Mouse (Mus musculus): ENCODE results near the gene Chac1.

The Chac1 gene

DNA sequence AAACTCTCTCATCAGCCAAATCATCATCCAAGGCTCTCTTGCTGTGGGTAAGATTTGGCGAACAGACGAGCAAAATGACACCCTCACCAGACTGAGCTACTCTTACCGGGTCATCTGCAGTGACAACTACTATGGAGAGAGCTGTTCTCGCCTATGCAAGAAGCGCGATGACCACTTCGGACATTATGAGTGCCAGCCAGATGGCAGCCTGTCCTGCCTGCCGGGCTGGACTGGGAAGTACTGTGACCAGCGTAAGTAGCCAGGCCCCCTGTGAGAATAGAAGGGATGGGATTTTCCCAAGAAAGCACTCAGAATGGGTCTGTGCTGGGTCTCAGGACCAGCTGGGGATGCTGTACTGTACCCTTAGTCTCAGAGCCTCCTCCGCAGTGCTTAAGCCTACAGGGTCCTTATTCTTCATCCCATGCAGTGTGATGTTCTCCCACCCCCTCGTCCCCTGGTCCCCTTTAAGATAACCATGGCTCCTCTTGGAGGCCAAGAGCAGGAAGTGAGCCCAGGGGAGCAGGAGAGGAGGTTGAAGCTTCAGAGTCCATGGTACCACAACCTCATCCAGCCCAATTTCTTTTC is 23.0 kb upstream of the Chac1 start:
- no peak for DNase-seq (ENCODE audit: low read depth, low spot score)

DNA sequence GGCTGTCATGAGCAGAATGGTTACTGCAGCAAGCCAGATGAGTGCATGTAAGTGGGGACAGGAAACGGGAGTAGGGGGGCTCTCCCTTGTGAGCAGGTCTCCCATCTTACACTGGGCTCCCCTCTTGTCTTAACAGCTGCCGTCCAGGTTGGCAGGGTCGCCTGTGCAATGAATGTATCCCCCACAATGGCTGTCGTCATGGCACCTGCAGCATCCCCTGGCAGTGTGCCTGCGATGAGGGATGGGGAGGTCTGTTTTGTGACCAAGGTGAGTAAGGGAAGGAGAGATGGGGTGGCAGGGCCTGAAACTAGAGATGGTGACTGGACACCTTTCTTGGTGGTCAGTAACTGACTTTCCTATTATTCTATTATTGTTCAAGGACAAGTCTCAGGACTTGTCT is 22.5 kb upstream of the Chac1 start:
- no peak for DNase-seq (ENCODE audit: low read depth, low spot score)

DNA sequence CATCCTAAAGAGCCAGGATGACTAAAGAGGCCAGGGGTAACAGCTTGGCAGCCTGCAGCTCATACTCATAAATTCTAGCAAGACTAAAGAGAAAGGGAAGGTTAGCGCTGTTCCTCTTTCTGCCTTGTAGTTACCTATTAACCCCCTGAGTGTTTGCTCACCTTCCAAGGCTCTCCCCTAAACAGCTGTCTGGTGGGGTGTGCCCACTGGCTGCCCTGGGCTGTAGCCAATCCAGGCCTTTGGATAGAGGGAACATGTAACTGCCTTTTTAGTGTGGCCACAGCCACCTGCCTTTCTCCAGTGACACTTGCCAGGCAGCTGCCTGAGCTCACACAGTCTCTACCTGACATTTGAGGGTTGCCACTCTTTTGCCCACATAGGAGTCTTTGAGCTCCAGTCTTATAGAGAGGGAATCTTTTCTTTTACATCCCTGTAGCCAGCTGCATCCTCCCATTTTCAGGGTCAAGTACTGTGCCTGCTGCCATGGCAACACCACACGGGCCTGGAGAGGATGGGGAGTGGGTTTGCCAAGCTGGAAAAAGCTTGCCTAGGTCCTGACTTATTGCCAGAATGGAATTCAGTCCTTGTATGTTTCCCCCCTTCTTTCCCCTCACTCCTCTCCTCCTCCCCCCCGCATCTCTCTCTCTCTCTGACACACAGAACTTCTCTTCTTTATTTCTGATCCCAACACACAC is 21.8 kb upstream of the Chac1 start:
- no peak for DNase-seq (ENCODE audit: low read depth, low spot score)

DNA sequence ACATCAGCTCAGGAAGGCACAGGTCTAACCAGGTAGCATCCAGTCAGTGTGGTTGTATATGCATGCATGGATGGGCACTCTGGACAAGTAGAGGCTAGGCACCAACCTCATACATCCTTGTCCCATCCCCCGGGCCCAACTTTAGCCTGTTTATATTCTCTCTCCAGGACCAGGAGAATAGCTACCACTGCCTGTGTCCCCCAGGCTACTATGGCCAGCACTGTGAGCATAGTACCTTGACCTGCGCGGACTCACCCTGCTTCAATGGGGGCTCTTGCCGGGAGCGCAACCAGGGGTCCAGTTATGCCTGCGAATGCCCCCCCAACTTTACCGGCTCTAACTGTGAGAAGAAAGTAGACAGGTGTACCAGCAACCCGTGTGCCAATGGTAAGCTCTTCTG is 20.2 kb upstream of the Chac1 start:
- DNase-seq (ENCODE audit: low read depth, low spot score): no peak

DNA sequence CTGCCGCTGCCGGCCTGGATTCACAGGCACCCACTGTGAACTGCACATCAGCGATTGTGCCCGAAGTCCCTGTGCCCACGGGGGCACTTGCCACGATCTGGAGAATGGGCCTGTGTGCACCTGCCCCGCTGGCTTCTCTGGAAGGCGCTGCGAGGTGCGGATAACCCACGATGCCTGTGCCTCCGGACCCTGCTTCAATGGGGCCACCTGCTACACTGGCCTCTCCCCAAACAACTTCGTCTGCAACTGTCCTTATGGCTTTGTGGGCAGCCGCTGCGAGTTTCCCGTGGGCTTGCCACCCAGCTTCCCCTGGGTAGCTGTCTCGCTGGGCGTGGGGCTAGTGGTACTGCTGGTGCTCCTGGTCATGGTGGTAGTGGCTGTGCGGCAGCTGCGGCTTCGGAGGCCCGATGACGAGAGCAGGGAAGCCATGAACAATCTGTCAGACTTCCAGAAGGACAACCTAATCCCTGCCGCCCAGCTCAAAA is 18.8 kb upstream of the Chac1 start:
- DNase-seq (ENCODE audit: low read depth, low spot score): no peak

DNA sequence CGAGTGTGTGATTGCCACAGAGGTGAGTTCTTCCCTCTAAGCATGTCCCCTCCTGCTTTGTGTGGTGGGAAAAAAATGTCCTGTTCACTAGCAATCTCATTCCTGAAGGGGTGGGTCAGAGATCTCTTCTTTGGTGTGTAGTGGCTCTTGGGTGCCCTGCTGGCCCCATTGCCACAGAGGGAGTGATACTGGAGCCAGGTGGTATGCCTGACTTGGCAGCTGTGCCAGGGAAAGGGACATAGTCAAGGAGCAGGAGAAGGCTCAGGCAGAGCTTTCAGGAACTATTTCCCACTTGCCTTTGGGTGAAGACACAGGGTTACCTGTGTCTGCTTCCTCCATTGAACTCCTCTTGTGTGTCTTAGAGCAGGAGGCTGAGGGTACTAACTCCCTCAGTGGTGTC is 16.9 kb upstream of the Chac1 start:
- no peak for DNase-seq (ENCODE audit: low read depth, low spot score)

DNA sequence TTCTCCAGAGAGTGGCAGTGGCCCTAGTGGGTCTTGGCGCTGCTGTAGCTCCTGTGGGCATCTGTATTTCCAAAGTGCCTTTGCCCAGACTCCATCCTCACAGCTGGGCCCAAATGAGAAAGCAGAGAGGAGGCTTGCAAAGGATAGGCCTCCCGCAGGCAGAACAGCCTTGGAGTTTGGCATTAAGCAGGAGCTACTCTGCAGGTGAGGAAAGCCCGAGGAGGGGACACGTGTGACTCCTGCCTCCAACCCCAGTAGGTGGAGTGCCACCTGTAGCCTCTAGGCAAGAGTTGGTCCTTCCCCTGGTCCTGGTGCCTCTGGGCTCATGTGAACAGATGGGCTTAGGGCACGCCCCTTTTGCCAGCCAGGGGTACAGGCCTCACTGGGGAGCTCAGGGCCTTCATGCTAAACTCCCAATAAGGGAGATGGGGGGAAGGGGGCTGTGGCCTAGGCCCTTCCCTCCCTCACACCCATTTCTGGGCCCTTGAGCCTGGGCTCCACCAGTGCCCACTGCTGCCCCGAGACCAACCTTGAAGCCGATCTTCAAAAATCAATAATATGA is 16.0 kb upstream of the Chac1 start:
- DNase-seq (ENCODE audit: low read depth, low spot score): no peak

DNA sequence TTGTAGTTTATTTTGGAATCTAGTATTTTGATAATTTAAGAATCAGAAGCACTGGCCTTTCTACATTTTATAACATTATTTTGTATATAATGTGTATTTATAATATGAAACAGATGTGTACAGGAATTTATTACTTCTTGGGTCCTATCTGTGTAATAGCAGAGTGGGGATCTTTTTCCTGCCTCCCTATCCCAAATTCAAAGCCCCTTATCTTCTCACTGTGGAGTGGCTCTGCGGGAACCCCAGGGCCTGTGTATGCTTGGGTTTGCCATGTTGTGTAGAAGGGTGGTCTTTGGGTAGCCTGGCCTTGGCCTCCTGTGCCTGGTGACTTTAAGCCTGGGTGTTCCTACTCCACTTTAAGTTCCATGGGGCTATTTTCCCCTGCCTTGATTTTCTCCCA is 15.5 kb upstream of the Chac1 start:
- no peak for DNase-seq (ENCODE audit: low read depth, low spot score)

DNA sequence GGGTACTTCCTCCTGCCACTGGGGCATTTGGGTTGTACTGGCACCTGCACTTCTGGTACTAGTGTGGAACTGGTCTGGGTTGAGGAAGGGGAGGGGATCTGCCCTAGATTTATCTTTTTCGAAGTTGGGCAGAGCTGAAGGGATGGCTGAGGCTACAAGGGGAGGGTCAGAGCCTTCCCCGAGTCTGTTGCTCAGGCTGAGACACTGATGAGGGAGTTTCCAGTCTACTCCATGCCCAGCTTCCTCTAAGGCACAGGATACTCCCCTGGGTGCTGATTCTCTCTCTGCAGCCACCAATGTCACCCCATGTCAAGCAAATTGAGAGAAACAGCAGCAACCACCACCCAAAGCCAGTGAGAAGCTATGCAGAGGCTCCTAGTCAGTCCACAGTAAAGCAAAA is 15.0 kb upstream of the Chac1 start:
- DNase-seq (ENCODE audit: low read depth, low spot score): no peak

DNA sequence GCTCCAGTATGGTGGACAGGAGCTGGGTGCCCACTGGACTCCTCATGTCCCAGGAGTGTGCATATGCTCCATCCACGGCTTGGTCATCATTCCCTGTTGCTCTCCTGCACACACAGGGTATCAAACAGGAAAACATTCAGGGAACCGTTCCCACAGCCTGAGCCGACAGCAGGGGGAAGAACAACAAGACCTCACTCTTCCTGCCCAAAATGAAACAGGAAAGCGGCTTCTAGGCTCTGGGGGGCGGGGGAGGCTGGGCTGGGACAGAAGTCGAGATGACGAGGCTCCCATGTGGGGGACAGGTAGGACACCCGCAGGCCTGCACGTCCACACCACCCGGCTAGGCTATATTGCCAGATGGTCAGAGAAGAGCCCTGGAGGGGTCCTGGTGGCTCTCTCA is 14.6 kb upstream of the Chac1 start:
- DNase-seq (ENCODE audit: low read depth, low spot score): no peak

DNA sequence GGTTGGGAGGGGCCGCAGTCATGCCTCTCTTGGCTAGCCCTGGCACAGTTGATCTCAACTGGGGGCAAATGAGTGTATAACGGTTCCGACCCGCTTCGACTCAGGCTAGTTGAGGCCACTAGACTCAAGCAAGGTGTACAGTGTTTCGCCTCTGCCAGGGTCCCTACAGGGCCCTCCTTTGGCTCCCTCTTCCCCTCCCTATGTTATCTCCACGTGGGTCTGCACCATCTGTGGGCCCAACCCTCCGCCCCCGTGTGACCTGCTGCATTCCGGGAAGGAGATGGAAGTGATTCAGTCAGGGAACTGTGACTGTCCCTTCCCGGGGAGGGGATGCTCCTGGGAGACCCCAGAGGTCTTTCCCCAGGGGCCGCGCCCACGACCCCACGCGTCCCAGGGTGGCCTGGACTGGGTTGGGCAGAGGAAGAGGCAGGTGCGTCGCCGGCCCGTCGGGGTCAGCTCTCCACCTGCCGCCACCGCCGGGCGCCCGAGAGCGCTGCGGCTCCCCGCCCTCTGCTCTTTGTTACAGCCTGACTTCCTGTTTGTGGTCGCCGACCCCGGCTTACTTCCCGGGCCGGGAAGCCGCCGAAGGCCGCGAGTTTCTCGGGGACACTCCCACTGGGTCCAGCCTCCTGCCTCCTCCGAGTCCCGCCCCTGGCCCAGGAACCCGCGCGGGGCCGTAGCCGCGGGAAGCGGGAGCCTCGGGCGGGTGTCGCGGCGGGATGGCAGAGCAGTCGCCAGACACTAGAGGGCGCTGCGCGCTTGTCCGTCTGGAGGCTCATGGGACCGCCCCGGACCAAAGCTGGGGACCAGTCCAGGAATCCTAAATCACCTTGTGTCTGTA is 13.4 kb upstream of the Chac1 start:
- DNase-seq (ENCODE audit: low read depth, low spot score): no peak

DNA sequence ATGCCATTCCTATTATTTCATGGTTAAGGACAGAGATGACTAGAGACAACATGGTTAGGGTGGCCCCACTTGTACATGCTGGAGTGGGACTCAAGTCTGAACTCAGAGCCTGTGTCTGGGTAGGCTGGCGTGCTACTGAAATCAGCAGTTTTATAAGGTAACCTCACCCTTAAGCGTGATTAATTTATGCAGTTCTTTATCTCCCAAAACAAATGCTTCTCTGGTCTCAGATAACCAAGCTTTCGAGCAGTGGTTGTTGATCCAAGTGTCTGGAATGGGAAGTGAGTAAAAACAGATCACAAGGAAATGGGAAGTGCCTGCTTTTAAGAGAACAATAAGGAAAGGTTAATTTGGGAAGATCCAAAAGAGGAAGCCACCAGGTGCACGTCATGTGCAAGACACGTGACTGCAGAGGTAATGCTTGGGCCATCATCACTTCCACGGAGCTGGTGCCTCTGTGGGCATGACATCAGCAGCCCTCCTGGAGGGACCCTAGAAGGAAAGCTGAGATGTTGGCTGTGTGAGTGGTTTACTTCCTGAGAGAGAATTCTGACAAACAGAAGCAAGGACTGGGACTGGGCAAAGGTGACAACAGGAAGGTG is 6.4 kb upstream of the Chac1 start:
- DNase-seq (ENCODE audit: low read depth, low spot score): no peak

DNA sequence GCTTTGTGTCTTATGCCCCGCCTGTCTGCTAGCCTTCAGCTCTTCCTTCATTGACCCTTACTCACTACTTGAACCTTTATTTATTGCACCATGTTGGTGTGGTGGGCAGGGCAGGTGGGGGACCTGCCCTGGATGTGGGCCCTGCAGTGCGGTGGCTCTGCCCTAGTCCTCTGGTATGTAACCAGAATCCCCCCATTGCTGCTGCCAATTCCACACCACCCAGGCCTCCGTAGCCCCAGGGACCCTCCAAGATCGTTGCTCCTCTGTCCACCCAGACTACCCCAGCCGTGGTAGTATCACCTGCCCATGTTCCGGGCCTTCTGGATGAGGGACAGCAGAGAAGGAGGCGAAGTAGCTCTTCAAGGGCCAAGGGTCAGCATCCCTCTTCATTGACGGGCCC is 2.7 kb downstream of the Chac1 start:
- no peak for DNase-seq (ENCODE audit: low read depth, low spot score)

DNA sequence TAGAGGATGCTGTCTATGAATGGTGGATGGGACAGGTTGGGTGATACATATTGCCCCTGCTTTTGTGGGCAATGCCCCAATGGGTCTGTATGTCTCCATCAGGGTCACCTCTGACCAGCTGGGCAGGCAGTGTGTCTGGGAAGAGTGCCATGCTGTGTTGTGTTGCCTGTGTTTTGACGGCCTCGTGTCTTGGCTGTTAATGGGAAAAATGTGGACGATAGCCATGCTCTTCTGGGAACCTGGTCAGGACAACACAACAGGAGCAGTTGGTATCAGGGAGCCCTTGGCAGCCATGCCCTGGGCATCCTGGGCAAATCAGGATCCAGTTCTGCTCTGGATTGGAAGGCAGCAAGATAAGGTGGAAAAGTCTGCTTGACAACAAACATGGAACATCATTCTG is 4.1 kb downstream of the Chac1 start:
- DNase-seq (ENCODE audit: low read depth, low spot score): no peak

DNA sequence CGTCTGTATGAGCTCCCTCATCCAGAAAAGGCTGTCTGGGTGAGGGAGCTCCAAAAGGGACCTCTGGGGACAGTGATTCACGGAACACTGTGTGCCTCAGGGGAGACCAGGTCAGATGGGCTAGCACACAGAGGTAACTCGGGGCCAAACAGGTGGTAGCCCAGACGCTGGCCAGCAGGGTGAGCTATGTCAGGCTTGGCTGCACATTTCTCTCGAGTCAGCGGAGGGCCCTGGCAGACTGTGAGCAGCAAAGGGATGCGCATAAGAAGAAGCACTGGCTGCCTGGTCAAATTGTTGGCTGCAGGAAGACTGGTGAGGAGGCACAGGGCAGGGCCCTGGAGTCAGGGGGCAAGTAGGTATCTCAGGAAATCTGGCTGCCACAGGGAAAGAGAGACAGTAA is 4.6 kb downstream of the Chac1 start:
- DNase-seq (ENCODE audit: low read depth, low spot score): no peak

DNA sequence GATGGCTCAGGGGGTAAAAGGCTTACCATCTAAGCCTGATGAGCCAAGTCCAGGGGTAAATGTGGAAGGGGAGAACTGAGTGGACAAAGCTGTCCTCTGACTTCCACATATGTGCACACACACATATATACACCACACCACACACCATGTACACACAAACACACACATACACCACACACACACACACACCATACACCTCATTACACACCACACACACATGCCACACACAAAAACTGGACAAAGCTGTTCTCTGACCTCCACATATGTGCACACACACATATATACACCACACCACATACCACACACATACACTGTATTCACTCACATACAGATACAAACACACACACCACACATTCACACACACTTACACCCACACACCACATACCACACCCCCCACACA is 5.3 kb downstream of the Chac1 start:
- DNase-seq (ENCODE audit: low read depth, low spot score): no peak

DNA sequence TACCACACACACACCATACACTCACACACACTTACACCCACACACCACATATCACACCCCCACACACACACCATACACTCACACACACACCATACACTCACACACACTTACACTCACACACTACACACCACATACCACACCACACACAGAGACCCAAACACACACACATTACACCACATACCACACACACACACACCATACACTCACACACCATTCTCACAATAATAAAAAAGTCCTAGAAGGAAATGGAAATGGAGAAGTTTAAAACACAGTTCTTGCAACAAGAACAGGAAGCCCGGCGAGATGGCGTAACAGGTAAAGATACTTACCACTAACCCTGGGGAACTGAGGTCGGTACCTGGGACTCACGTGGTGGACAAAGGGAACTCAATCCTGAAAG is 5.8 kb downstream of the Chac1 start:
- no peak for DNase-seq (ENCODE audit: low read depth, low spot score)

DNA sequence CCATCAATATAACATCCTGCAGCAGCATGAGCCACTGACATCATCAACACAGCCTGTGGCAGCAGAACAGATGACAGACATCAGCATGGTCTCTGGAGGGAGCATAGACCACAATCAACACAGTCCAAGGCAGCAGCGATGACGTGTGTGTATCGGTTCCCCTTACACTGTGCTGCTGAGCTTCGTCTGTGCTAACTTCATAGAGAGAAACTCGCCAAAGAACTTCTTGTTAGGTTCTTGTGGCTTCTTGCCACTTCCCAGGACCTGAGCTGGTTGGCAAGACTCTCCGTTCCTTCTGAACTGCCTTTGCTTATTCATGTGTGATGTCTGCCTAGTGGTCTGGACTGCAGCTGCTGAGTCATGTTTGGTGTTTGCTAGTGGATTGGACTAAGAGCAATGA is 7.2 kb downstream of the Chac1 start:
- no peak for DNase-seq (ENCODE audit: low read depth, low spot score)

DNA sequence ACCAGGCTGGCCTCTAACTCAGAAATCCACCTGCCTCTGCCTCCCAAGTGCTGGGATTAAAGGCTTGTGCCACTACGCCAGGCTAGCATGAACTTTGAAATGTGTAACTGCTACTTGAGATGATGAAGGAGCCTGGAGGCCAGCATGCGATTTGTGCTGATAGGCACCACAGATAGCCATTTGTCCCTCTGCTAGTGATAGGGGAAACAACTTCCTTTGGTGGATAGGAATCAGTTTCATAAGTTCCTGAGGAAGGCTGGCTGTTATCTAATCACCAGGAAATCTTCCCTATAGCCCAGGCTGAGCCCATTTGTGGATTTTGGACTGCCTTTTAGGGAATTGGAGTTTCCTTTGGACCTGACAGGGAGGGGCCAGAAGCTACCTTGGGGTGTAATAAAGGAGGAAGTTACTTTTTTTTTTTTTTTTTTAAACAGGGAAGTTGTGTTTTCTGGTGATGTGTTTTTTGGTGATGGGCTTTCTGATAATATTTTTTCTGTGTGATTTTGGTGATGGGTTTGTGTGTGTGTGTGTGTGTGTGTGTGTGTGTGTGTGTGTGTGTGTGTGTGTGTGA is 8.8 kb downstream of the Chac1 start:
- DNase-seq (ENCODE audit: low read depth, low spot score): no peak

DNA sequence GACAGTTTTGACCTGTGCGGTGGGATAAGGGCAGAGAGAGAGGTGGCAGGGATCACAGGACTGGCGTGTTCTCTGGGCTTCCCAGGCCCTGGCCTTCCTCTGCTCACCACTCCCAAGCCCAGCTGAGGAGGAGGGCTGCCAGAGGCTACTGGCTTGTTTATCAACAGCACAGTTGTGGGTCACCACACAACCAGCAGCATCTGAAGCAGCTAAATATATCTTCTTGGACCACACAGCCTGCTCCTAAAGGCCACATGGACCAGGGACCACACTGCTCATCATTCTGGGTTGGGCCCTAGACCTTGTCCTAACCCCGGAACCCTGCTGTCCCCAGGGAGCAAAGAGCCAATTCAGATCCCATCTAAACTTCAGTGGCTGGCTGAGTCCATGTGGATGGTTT is 13.9 kb downstream of the Chac1 start:
- no peak for DNase-seq (ENCODE audit: low read depth, low spot score)

DNA sequence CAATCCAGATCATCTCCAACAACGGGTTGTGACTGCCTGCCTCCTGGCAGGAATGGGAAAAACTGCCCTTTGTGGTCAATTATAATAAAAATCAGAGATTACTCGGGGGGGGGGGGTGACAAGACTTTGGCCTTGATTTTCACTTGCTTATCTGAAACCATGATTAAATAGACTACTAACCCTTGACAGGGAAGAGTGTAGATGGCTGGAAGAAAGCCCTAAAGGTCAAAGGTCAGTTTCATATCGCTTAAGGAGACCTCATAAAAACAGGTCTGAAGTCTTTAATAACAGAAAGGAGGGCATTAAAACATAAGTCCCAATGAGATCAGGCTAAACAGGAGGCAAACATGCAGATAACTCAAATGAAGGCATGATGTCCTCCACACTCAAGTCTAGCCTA is 16.3 kb downstream of the Chac1 start:
- no peak for DNase-seq (ENCODE audit: low read depth, low spot score)

DNA sequence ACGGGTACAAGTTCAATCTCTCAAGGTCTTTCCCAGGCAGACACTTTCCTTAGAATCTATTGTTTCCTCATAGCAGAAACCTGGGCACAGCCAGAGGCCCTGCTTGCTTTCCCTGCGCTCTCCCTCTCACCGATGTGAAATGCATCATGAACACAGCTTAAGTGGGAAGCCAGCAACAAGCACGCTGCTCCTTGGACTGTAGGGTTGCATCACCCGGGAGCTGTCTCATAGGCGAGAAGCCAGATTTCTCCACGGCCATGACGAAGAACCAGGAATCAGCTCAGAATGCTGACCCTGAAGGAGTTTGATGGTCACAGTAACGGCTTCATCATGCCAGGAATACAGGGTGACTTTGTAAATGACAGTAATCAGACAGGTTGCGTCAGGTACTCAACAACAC is 19.1 kb downstream of the Chac1 start:
- no peak for DNase-seq (ENCODE audit: low read depth, low spot score)
